8 mouse cellular contexts compared by ENCODE assay signal in the genomic region with DNA sequence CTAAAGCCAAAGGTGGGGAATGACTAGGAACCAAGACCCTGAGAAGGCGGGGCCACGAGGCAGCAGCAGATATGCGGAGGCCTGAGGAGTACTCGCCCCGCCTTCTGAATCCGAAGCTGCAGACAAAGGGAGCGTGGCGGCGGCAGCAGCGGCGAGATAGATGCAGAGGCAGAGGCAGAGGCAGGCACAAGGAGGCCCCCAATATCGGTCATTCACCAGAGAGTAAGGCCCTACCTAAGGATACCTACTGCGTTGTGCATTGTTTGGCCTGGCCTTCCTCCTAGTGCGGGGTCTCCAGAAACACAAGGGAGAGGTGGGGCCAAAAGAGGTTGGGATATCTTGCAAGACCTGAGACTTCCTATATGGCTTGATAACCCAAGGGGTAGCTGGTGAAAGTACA. TPM values are rescaled to one million over a fixed set of nuclear protein-coding genes. Genes with fewer than 3 reads are reported as not detected.
DNase-seq lines count a peak whose midpoint lies in the region; ATAC-seq and TF ChIP-seq lines count a peak whose summit lies in the region.

No protein-coding gene starts in this region.

- H3K27ac ChIP-seq in forebrain, embryonic 15.5 days (replicated peaks), result peak overlapping the region; percentile 66
- peak overlapping the region; percentile 82 for H3K27ac ChIP-seq in midbrain, embryonic 10.5 days (replicated peaks)

- H3K36me3 ChIP-seq in E14TG2a.4 (ENCODE audit: insufficient read depth, low read length), result peaks cover 18% of the 10 kb centered on the region
- H3K36me3 ChIP-seq in forebrain, embryonic 15.5 days, result no peaks in the 10 kb centered on the region
- H3K36me3 ChIP-seq in midbrain, embryonic 10.5 days, result no peaks in the 10 kb centered on the region

- H3K4me1 ChIP-seq in E14TG2a.4 (replicated peaks; ENCODE audit: low read depth, low read length), result peaks cover 75% of the 10 kb centered on the region
- peaks cover 5% of the 10 kb centered on the region; the same call in 1 of the 2 replicates for H3K4me1 ChIP-seq in forebrain, embryonic 15.5 days
- peaks cover 7% of the 10 kb centered on the region for H3K4me1 ChIP-seq in midbrain, embryonic 10.5 days

- ATAC-seq in cerebellum, adult (ENCODE audit: insufficient number of reproducible peaks, low FRiP score, low TSS enrichment), result no peak
- peak; percentile 90 for ATAC-seq in forebrain, embryonic 15.5 days (replicated peaks)
- no peak for ATAC-seq in megakaryocyte-erythroid progenitor cell, adult 5-6 weeks (replicated peaks; ENCODE audit: low FRiP score, low TSS enrichment, poor library complexity, severe bottlenecking)

- 17% methylated on average over 14 of the region's 14 CpGs for WGBS in forebrain, embryonic 15.5 days
- 17% methylated on average over 14 of the region's 14 CpGs for WGBS in midbrain, embryonic 10.5 days

- H3K4me2 ChIP-seq in forebrain, embryonic 15.5 days (replicated peaks), result peak overlapping the region; percentile 50

- peak; percentile 26 to 27 for DNase-seq in cerebellum, postnatal 14 days
- DNase-seq in midbrain, embryonic 10.5 days (ENCODE audit: low spot score), result peak; percentile 66
- no peak for DNase-seq in cerebellum, adult 9-11 months
- DNase-seq in kidney, adult 8-10 months, result no peak

- H3K4me3 ChIP-seq in E14TG2a.4 (replicated peaks; ENCODE audit: low read length), result peak overlapping the region; percentile 62
- peak overlapping the region; percentile 39 for H3K4me3 ChIP-seq in forebrain, embryonic 15.5 days
- peak overlapping the region; percentile 42 for H3K4me3 ChIP-seq in midbrain, embryonic 10.5 days

- H3K9ac ChIP-seq in forebrain, embryonic 15.5 days (replicated peaks), result peak overlapping the region; percentile 56

- no peak for TF ChIP-seq CTCF in E14TG2a.4 (conservative IDR thresholded peaks at IDR 0.05; ENCODE audit: low read length)

- no peaks in the 10 kb centered on the region for H3K27me3 ChIP-seq in E14TG2a.4 (ENCODE audit: insufficient read depth, low read length)
- H3K27me3 ChIP-seq in forebrain, embryonic 15.5 days, result no peaks in the 10 kb centered on the region
- H3K27me3 ChIP-seq in midbrain, embryonic 10.5 days (ENCODE audit: low read depth, poor library complexity, severe bottlenecking), result peaks cover 5% of the 10 kb centered on the region; the same call in 1 of the 2 replicates

- H3K9me3 ChIP-seq in E14TG2a.4 (ENCODE audit: low read length), result no peaks in the 10 kb centered on the region
- H3K9me3 ChIP-seq in forebrain, embryonic 15.5 days, result no peaks in the 10 kb centered on the region
- no peaks in the 10 kb centered on the region for H3K9me3 ChIP-seq in midbrain, embryonic 10.5 days (replicated peaks)

RNA-seq across cellular contexts. Expression of gene Pdzd4, which starts 9.7 kb away (rescaled TPM):
- polyA plus RNA-seq in forebrain, embryonic 15.5 days (2015; fragmentation: Nextera tagmentation; extraction: Ambion mirVana), result 3.9 and 4.0 TPM in 2 replicates
- 0.80 and 0.81 TPM in 2 replicates for polyA plus RNA-seq in midbrain, embryonic 10.5 days (2016; fragmentation: Nextera tagmentation; extraction: Ambion mirVana)
- 0.31 TPM in 1 of 2 replicates, not detected in the other for total RNA-seq in megakaryocyte-erythroid progenitor cell, adult 5-6 weeks (2014; fragmentation: Nextera tagmentation)
- 0.30 TPM in 1 of 2 replicates, not detected in the other for total RNA-seq in megakaryocyte-erythroid progenitor cell, adult 5-6 weeks (2017)

RNA-seq across cellular contexts. Expression of gene Ssr4, which starts 28.2 kb away (rescaled TPM):
- polyA plus RNA-seq in forebrain, embryonic 15.5 days (2015; fragmentation: Nextera tagmentation; extraction: Ambion mirVana), result 126 and 133 TPM in 2 replicates
- 122 and 123 TPM in 2 replicates for polyA plus RNA-seq in midbrain, embryonic 10.5 days (2016; fragmentation: Nextera tagmentation; extraction: Ambion mirVana)
- total RNA-seq in megakaryocyte-erythroid progenitor cell, adult 5-6 weeks (2014; fragmentation: Nextera tagmentation), result 246 and 263 TPM in 2 replicates
- total RNA-seq in megakaryocyte-erythroid progenitor cell, adult 5-6 weeks (2017), result 136 and 138 TPM in 2 replicates

RNA-seq across cellular contexts. Expression of gene Idh3g, which starts 28.4 kb away (rescaled TPM):
- polyA plus RNA-seq in forebrain, embryonic 15.5 days (2015; fragmentation: Nextera tagmentation; extraction: Ambion mirVana), result 224 and 230 TPM in 2 replicates
- polyA plus RNA-seq in midbrain, embryonic 10.5 days (2016; fragmentation: Nextera tagmentation; extraction: Ambion mirVana), result 185 and 192 TPM in 2 replicates
- total RNA-seq in megakaryocyte-erythroid progenitor cell, adult 5-6 weeks (2014; fragmentation: Nextera tagmentation), result 216 and 277 TPM in 2 replicates
- 239 and 271 TPM in 2 replicates for total RNA-seq in megakaryocyte-erythroid progenitor cell, adult 5-6 weeks (2017)

RNA-seq across cellular contexts. Expression of gene Srpk3, which starts 40.9 kb away (rescaled TPM):
- 1.5 and 1.8 TPM in 2 replicates for polyA plus RNA-seq in forebrain, embryonic 15.5 days (2015; fragmentation: Nextera tagmentation; extraction: Ambion mirVana)
- 1.5 and 1.6 TPM in 2 replicates for polyA plus RNA-seq in midbrain, embryonic 10.5 days (2016; fragmentation: Nextera tagmentation; extraction: Ambion mirVana)
- total RNA-seq in megakaryocyte-erythroid progenitor cell, adult 5-6 weeks (2014; fragmentation: Nextera tagmentation), result not detected in 2 replicates
- not detected in 2 replicates for total RNA-seq in megakaryocyte-erythroid progenitor cell, adult 5-6 weeks (2017)

RNA-seq across cellular contexts. Expression of gene Plxnb3, which starts 58.2 kb away (rescaled TPM):
- polyA plus RNA-seq in forebrain, embryonic 15.5 days (2015; fragmentation: Nextera tagmentation; extraction: Ambion mirVana), result 0.14 and 0.15 TPM in 2 replicates
- polyA plus RNA-seq in midbrain, embryonic 10.5 days (2016; fragmentation: Nextera tagmentation; extraction: Ambion mirVana), result 0.04 and 0.12 TPM in 2 replicates
- total RNA-seq in megakaryocyte-erythroid progenitor cell, adult 5-6 weeks (2014; fragmentation: Nextera tagmentation), result not detected in 2 replicates
- total RNA-seq in megakaryocyte-erythroid progenitor cell, adult 5-6 weeks (2017), result 0.19 TPM in 1 of 2 replicates, not detected in the other

Comparison
In these comparisons a context has a peak if more than half of its experiments do, and no peak if none do; other contexts are left out.
1. DNase-seq: peak in cerebellum, postnatal 14 days (2 of 2) and midbrain, embryonic 10.5 days (single experiment); none in cerebellum, adult 9-11 months (single experiment) and kidney, adult 8-10 months (0 of 2).
2. Peak in every context shown above with its lines, with median percentiles within 50 percentile points of each other: H3K4me3 ChIP-seq.